Mouse (Mus musculus): Measurements from ENCODE around the gene Ugt1a1. TPM values are rescaled to one million over a fixed set of nuclear protein-coding genes. Genes with fewer than 3 reads are reported as not detected.

Gene Ugt1a1
- total and polyA plus RNA-seq, 3 experiments = not detected

DNA sequence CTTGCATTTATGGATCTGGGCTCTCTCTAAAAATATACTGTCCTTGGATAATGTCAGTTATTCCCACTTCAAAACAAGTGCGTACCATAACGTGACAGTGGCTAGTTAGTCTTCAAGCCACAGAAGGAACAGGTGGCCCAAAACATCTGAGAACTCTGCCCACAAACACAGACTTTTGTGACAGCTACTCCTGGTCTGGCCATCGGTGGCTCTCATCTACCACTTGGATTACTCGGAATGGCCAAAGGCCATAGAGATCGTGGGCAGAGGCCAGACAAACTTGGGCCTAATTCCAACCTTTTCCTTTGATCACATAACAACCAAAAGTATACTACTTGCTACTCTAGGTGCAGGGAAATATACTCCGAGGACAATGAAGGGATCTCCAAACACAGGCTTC is 56.3 kb downstream of the Ugt1a1 start:
- WGBS = 80% methylated on average over 6 of the region's 6 CpGs
- Histone ChIP-seq H3K27ac (no peak overlapping the region), H3K4me1 (ENCODE audit: control insufficient read depth, insufficient read depth, low read length) (no peaks in the 10 kb centered on the region), H3K9ac (ENCODE audit: low read depth, low read length) (no peak overlapping the region), H3K79me2 (replicated peaks; ENCODE audit: control insufficient read depth, insufficient read depth, low read length) (no peaks in the 10 kb centered on the region), H3K36me3 (ENCODE audit: control insufficient read depth, insufficient read depth, low read length) (no peaks in the 10 kb centered on the region), H3K4me3 (no peak overlapping the region), H3K27me3 (ENCODE audit: control insufficient read depth, insufficient read depth, low read length) (no peaks in the 10 kb centered on the region)
- intact Hi-C loops (cut with DNase I) = no loop called here
- peak in 1 of 2 experiments; percentile 26 for DNase-seq
- TF ChIP-seq EP300 (IDR thresholded peaks at IDR 0.05; ENCODE audit: insufficient read depth, low read depth, low read length) = no peak
- no peak for TF ChIP-seq POLR2A (IDR thresholded peaks at IDR 0.05; ENCODE audit: insufficient read depth, low read depth, low read length)
- TF ChIP-seq CTCF (IDR thresholded peaks at IDR 0.05) = no peak

Other genes starting within 250 kb of the Ugt1a1 start
- 10 to 100 TPM; 15.2 to 15.6 TPM for gene Usp40, start 203.4 kb upstream of the Ugt1a1 start, total RNA-seq (2021)
- 9.3 and 12.7 TPM in 2 replicates for gene Usp40, start 203.4 kb upstream of the Ugt1a1 start, polyA plus RNA-seq (2012; rRNA removed)
- not detected for gene Ugt1a10, start 156.6 kb upstream of the Ugt1a1 start, total RNA-seq (2021)
- not detected in 2 replicates for gene Ugt1a10, start 156.6 kb upstream of the Ugt1a1 start, polyA plus RNA-seq (2012; rRNA removed)
- not detected for gene Ugt1a9, start 141.2 kb upstream of the Ugt1a1 start, total RNA-seq (2021)
- not detected in 2 replicates for gene Ugt1a9, start 141.2 kb upstream of the Ugt1a1 start, polyA plus RNA-seq (2012; rRNA removed)
- not detected for gene Ugt1a8, start 124.1 kb upstream of the Ugt1a1 start, total RNA-seq (2021)
- gene Ugt1a8, start 124.1 kb upstream of the Ugt1a1 start, polyA plus RNA-seq (2012; rRNA removed) = not detected in 2 replicates
- gene Ugt1a7c, start 116.9 kb upstream of the Ugt1a1 start, total RNA-seq (2021) = 1 to 10 TPM in 1 of 2 experiments, under 1 TPM in 1; 0.70 to 1.2 TPM
- 0.26 and 0.90 TPM in 2 replicates for gene Ugt1a7c, start 116.9 kb upstream of the Ugt1a1 start, polyA plus RNA-seq (2012; rRNA removed)
- 1 to 10 TPM; 1.4 to 1.8 TPM for gene Ugt1a6b, start 108.7 kb upstream of the Ugt1a1 start, total RNA-seq (2021)
- 0.64 and 4.2 TPM in 2 replicates for gene Ugt1a6b, start 108.7 kb upstream of the Ugt1a1 start, polyA plus RNA-seq (2012; rRNA removed)
- 1 to 10 TPM; 2.1 to 2.4 TPM for gene Ugt1a6a, start 77.2 kb upstream of the Ugt1a1 start, total RNA-seq (2021)
- 2.6 and 3.7 TPM in 2 replicates for gene Ugt1a6a, start 77.2 kb upstream of the Ugt1a1 start, polyA plus RNA-seq (2012; rRNA removed)
- gene Ugt1a5, start 45.9 kb upstream of the Ugt1a1 start, total RNA-seq (2021) = not detected
- gene Ugt1a5, start 45.9 kb upstream of the Ugt1a1 start, polyA plus RNA-seq (2012; rRNA removed) = not detected in 2 replicates
- gene Ugt1a2, start 11.4 kb upstream of the Ugt1a1 start, total RNA-seq (2021) = not detected
- not detected in 2 replicates for gene Ugt1a2, start 11.4 kb upstream of the Ugt1a1 start, polyA plus RNA-seq (2012; rRNA removed)
- gene Dnajb3, start 6.2 kb upstream of the Ugt1a1 start, total RNA-seq (2021) = under 1 TPM in 1 of 2 experiments, not detected in 1; 0.23 TPM
- 0.53 and 0.66 TPM in 2 replicates for gene Dnajb3, start 6.2 kb upstream of the Ugt1a1 start, polyA plus RNA-seq (2012; rRNA removed)
- gene Mroh2a, start 15.0 kb downstream of the Ugt1a1 start, total RNA-seq (2021) = under 1 TPM in 1 of 2 experiments, not detected in 1; 0.13 TPM
- gene Mroh2a, start 15.0 kb downstream of the Ugt1a1 start, polyA plus RNA-seq (2012; rRNA removed) = 0.06 TPM in 2 replicates
- 10 to 100 TPM in 1 of 2 experiments, 1 to 10 TPM in 1; 8.7 to 11.5 TPM for gene Hjurp, start 65.7 kb downstream of the Ugt1a1 start, total RNA-seq (2021)
- gene Hjurp, start 65.7 kb downstream of the Ugt1a1 start, polyA plus RNA-seq (2012; rRNA removed) = 12.7 and 23.9 TPM in 2 replicates
- not detected for gene Trpm8, start 65.7 kb downstream of the Ugt1a1 start, total RNA-seq (2021)
- not detected in 2 replicates for gene Trpm8, start 65.7 kb downstream of the Ugt1a1 start, polyA plus RNA-seq (2012; rRNA removed)
- gene Spp2, start 195.0 kb downstream of the Ugt1a1 start, total RNA-seq (2021) = not detected
- not detected in 2 replicates for gene Spp2, start 195.0 kb downstream of the Ugt1a1 start, polyA plus RNA-seq (2012; rRNA removed)

Data from heart, adult 2 months (tissue).